Mouse (Mus musculus) lung, postnatal 0 days (tissue): ENCODE results near the gene Hist1h4b.

Experiments
- CTCF ChIP-seq: IDR thresholded peaks from 2 replicates; pipeline ENCODE4 v1.5.1; 2016; ENCODE audit warnings: antibody characterized with exemption, mild to moderate bottlenecking
- EP300 ChIP-seq: IDR thresholded peaks from 2 replicates; pipeline ENCODE4 v1.6.1; 2016; ENCODE audit warnings: antibody characterized with exemption, mild to moderate bottlenecking, control low read depth

DNA sequence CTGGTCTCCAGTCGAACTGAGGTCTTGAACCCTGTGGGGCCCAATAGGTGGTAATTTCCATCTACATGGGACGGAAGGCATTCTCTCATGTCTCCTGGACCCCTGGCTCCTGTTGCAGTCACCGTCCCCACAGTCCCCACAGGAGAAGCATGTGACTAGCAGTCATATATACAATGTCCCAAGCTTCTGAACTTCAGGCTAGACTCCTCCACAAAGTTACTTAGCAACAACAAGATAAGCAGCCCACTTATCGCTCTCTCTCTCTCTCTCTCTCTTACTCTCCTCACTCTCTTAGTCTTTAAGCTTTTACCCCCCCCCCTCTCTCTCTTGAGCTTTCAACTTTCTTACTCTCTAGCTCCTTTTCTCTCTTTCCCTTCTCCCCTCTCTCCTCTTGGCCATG, 32.6 kb upstream of the Hist1h4b start:
- TF ChIP-seq CTCF (no peak), EP300 (no peak)
